Mouse (Mus musculus) liver, adult (tissue): ENCODE measurements at regions not wholly inside any gene's neighbourhood (a gene's known extent, or its start where the extent isn't known, plus 50 kb on each side); places are given as distances from the start of the nearest gene placed in this dataset.

Source experiments
- GATA4 ChIP-seq: IDR thresholded peaks from 2 replicates; pipeline ENCODE4 v1.6.1; 2014; ENCODE audit warnings: mild to moderate bottlenecking, low read length; ENCODE audit not compliant: insufficient replicate concordance

- no peak for TF ChIP-seq GATA4
Observed at GRCm38 (mm10) chr2:179000448-179001081, 441.7 kb upstream of the Cdh4 start.

GRCm38 (mm10) chr2:179007766-179008165 lies 434.5 kb upstream of the Cdh4 start:
- TF ChIP-seq GATA4 = no peak

- no peak for TF ChIP-seq GATA4
Observed at GRCm38 (mm10) chr2:179013891-179014593, 428.2 kb upstream of the Cdh4 start.

GRCm38 (mm10) chr2:179022675-179023194 lies 419.5 kb upstream of the Cdh4 start:
- TF ChIP-seq GATA4 = no peak

GRCm38 (mm10) chr2:179024225-179024624 lies 418.0 kb upstream of the Cdh4 start:
- no peak for TF ChIP-seq GATA4

GRCm38 (mm10) chr2:179033171-179033570 lies 409.1 kb upstream of the Cdh4 start:
- TF ChIP-seq GATA4 = no peak

GRCm38 (mm10) chr2:179035446-179035845 lies 406.8 kb upstream of the Cdh4 start:
- no peak for TF ChIP-seq GATA4

GRCm38 (mm10) chr2:179039697-179040096 lies 402.5 kb upstream of the Cdh4 start:
- no peak for TF ChIP-seq GATA4

GRCm38 (mm10) chr2:179043671-179044070 lies 398.6 kb upstream of the Cdh4 start:
- TF ChIP-seq GATA4 = no peak

GRCm38 (mm10) chr2:179045361-179045760 lies 396.9 kb upstream of the Cdh4 start:
- TF ChIP-seq GATA4 = no peak

- no peak for TF ChIP-seq GATA4
Observed at GRCm38 (mm10) chr2:179054441-179054840, 387.8 kb upstream of the Cdh4 start.

GRCm38 (mm10) chr2:179064616-179065015 lies 377.6 kb upstream of the Cdh4 start:
- TF ChIP-seq GATA4 = no peak

GRCm38 (mm10) chr2:179069520-179069919 lies 372.7 kb upstream of the Cdh4 start:
- TF ChIP-seq GATA4 = no peak

- TF ChIP-seq GATA4 = no peak
Observed at GRCm38 (mm10) chr2:179070346-179070745, 371.9 kb upstream of the Cdh4 start.

- TF ChIP-seq GATA4 = no peak
Observed at GRCm38 (mm10) chr2:179080462-179081274, 361.6 kb upstream of the Cdh4 start.

GRCm38 (mm10) chr2:179086915-179087314 lies 355.3 kb upstream of the Cdh4 start:
- TF ChIP-seq GATA4 = no peak
